Mouse (Mus musculus) gonadal fat pad, adult 2 months (tissue): ENCODE results near the gene Irf1. TPM values are rescaled to one million over a fixed set of nuclear protein-coding genes. Genes with fewer than 3 reads are reported as not detected.
"Not testable (repeated sequence)": the region's sequence is repeated elsewhere in the genome, so short reads cannot be mapped to it uniquely, and the experiment has no call there.

Experiments used
- DNase-seq: peaks from one replicate; pipeline ENCODE4 v3.0.0-alpha.2; 2012; ENCODE audit warnings: low read depth
- polyA plus RNA-seq: library from polyadenylated mRNA; depleted of rRNA; stranded (reverse); fragments of >200 nt; gene quantifications from 2 replicates; pipeline ENCODE4 v1.2.3, GENCODE M21; 2012; rRNA removed

Irf1 gene
- polyA plus RNA-seq: 43.6 and 47.0 TPM in 2 replicates

GRCm38 (mm10) chr11:53769760-53770124 is at the start of gene Irf1:
Irf1 (plus strand) TSS chr11:53770014.
- DNase-seq: no peak

DNA sequence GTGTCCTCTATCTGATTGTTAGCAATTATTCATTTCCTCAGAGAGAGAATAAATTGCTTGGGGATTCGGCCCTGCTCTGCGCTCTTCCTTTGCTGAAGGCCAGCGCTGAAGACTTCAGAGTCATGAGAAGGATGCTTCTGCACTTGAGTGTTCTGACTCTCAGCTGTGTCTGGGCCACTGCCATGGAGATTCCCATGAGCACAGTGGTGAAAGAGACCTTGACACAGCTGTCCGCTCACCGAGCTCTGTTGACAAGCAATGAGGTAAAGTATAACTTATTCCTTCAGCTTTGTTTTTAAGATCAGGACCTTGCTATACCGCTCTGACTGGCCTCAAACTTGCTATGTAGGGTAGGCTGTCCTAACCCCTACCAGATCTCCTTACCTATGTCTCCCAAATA is 49.1 kb upstream of the Irf1 start, which contains the start of gene Il5:
Gene Il5, plus strand, starts transcription at position 80 of the 400 bp plus-strand sequence.
- DNase-seq: no peak

DNA sequence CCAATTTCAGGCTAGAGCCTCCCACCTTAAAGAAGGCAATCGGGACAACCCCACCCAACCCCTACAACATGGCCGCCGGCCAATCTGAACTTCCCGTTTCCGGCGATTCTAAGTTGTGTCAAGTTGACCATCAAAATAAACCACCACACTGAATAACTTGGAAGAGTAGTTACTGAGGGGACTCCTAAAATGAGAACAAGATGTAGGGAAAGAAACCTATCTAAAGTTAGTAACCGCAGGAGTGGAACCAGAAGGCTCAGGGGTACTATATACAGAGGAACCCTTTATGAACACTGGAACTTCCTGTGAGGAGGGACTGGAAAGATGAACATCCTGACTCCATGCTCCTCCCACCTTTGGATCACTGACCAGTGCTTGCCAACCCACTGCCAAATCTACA is 38.4 kb upstream of the Irf1 start:
- no peak for DNase-seq

DNA sequence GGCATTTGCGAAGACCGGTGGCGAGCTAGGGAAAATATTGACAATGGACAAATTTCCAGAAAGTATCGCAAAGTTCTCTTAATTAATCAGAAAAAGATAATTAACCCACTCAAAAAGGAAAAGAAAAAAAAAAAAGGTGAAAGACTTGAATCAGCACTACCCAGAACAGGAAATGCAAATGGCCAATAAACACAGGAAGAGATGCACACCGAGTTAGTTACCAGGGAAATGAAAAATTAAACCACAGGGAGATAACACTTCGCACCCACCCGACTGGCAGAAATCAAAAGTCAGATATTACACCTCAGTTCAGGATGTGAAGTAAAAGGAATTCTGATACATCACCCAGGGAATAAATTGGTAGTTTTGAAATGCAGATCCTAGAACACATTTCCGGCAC is 37.6 kb upstream of the Irf1 start:
- no peak for DNase-seq

DNA sequence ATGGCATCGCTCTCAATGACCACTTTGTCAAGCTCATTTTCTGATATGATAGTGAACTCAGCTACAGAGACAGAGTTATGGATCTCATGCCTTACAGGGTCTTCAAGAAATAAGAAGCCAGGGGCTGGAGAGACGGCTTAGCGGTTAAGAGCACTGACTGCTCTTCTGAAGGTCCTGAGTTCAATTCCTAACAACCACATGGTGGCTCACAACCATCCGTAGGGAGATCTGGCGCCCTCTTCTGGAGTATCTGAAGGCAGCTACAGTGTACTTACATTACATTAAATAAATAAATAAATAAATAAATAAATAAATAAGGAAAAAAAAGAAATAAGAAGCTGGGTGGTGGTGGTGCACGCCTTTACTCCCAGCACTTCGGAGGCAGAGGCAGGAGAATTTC is 36.0 kb upstream of the Irf1 start:
- DNase-seq: no peak

DNA sequence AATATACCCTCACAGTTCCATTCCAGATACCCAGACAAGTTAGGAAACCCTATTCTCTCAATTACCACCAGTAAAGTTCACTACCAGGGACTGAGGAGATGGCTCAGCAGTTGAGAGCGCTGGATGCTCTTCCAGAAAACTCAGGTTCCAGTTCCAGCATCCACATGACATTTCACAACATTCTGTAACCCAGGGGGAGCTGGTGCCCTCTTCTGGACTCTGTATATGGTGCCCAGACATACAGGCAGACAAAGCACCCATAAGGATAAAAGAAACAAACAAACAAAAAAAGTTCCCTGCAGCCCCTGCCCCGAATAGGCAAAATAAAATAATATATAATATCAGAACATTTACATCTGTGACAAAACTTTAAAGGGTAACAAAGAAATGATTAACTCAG is 35.4 kb upstream of the Irf1 start:
- no peak for DNase-seq

GRCm38 (mm10) chr11:53734970-53735681 is 34.7 kb upstream of the Irf1 start:
- no peak for DNase-seq

- DNase-seq: no peak
Measured at GRCm38 (mm10) chr11:53735682-53736245, 34.0 kb upstream of the Irf1 start.

DNA sequence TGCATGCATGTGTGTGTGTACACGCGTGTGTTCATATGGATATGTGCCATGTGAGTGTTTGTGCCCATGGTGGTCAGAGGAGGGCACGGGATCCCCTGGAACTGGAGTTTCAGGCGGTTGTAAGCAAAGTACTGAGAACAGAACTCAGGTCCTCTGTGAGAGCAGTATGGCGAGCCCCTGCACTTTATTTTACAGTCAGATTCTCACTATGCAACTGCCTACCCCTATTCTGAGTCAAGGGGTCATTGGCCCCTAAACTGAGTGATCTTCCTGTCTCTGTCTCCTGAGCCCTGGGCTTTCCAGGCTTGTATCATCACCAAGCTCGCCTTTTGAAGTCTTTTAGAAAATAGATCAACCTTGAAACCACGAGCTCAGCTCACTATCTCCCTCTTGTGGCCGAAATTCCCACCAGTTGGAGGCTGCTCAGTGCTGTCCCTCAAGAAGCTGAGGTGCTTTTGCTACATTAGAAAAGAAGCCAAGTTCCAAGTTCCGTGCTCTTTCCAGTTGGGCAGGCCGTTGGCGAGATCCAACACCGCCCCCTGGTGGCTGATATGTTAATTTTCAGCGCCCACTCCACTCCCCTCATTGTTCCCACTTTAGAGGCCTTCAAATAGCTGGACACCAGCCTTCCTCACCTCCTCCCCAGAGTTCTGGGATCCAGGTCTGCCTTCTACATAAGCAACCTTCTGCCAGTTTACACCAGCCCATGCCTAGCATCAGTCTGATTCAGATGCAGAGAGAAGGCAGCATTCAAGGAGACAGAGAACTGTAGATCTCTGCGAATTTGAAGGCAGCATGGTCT is 32.8 kb upstream of the Irf1 start:
- peak; percentile 40 for DNase-seq

- DNase-seq: no peak
Measured at GRCm38 (mm10) chr11:53737573-53737946, 32.3 kb upstream of the Irf1 start.

DNA sequence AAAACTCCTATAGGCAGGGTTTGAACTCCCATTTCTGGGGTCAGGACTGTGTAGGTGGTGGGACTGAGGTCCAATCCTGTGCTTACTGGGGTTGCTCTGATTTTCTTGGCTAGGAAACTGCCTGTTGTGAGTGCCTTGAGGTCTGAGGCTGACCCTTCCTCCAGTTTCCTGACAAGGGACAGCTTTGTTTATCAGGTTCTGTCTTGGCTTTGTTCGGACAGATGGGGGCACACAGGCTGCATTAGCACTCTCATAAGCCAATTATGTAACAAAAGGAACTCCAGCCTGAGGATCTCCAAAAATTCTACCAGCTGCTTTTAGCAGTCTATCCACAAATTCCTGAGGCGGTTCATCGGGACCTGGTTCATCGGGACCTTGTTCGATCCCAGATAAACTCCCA is 27.5 kb upstream of the Irf1 start:
- no peak for DNase-seq

DNA sequence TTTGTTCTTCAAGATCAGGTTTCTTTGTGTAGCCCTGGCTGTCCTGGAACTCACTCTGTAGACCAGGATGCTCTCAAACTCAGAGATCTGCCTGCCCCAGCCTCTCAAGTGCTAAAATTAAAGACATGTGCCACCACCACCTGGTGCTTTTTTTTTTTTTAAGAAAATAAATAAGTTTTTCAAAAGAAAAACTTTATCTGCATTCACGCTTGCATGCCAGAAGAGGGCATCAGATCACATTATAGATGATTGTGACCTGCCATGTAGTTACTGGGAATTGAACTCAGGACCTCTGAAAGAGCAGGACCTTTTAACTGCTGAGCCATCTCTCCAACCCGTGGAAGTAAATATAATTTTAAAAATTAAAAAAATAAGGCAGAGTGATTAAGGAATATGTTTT is 24.6 kb upstream of the Irf1 start:
- no peak for DNase-seq

GRCm38 (mm10) chr11:53747985-53748384 is 21.8 kb upstream of the Irf1 start:
- DNase-seq: no peak

DNA sequence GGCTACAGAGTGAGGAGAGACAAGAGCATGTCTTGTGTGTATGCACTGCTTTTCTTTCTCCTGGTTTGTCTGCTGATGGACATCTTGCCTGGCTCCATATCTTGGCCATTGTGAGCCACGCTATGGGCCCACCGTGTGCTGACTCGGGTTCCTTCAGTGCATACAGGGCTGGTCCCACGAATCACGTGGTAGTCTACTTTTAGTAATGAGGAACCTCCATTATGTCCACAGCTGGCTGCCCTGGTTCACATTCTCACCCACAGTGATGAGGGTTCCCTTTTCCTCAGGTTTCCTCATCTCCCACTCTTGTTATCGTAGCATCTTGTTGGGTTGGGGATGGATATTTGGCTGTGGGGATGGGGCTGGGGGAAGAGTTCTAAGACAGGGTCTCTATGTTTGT is 21.2 kb upstream of the Irf1 start:
- no peak for DNase-seq

- DNase-seq: no peak
Measured at GRCm38 (mm10) chr11:53749306-53749705, 20.5 kb upstream of the Irf1 start.

DNA sequence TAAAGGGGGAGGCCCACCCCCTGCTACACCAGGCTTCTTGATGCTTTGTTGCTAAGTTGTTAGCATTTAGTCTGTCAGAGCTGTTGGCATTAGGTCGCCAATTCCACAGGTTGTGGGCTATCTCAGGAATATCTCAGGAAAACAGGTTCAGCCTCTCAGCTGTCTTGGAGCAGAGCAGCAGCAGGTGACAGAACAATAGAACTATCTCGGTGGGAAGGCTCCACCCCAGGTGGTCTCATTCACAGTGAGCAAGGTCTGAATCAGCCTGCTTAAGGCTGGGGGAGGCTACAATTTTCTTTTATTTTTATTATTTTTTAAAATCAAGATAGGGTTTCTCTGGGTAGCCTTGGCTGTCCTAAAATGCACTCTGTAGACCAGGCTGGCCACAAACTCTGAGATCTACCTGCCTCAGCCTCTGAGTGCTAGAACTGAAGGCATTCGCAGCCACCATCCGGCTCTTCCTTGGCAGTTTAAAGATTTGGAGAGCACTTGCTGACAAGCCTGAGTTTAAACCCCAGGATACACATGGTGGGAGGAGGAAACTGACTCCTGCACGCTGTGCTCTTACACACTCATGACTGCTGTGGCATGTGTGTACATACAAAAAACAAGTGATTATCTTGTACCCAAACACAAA is 20.0 kb upstream of the Irf1 start:
- no peak for DNase-seq

GRCm38 (mm10) chr11:53755011-53755595 is 14.7 kb upstream of the Irf1 start:
- no peak for DNase-seq

DNA sequence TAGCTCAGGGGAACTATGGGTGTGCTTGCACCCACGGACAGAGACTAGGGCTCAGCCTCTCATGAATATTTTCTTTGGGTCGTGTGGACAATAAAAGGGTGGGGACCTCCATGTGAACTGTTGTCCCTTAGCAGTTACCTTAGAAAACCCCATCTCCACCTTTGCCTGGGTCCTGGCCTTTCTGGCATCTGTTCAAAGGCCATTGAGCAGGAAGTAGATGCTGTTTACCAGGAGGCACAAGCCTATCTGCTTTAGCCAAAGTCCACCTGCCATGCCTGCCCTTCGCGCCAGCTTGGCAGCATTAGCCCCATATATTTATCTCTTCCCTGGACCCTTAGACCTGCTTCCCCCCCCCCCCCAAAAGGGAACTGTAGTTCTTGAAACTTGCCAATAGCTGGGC is 12.2 kb upstream of the Irf1 start:
- DNase-seq: no peak

- not testable (repeated sequence) for DNase-seq
Measured at GRCm38 (mm10) chr11:53758033-53758432, 11.8 kb upstream of the Irf1 start.

GRCm38 (mm10) chr11:53758791-53759351 is 10.9 kb upstream of the Irf1 start:
- no peak for DNase-seq

DNA sequence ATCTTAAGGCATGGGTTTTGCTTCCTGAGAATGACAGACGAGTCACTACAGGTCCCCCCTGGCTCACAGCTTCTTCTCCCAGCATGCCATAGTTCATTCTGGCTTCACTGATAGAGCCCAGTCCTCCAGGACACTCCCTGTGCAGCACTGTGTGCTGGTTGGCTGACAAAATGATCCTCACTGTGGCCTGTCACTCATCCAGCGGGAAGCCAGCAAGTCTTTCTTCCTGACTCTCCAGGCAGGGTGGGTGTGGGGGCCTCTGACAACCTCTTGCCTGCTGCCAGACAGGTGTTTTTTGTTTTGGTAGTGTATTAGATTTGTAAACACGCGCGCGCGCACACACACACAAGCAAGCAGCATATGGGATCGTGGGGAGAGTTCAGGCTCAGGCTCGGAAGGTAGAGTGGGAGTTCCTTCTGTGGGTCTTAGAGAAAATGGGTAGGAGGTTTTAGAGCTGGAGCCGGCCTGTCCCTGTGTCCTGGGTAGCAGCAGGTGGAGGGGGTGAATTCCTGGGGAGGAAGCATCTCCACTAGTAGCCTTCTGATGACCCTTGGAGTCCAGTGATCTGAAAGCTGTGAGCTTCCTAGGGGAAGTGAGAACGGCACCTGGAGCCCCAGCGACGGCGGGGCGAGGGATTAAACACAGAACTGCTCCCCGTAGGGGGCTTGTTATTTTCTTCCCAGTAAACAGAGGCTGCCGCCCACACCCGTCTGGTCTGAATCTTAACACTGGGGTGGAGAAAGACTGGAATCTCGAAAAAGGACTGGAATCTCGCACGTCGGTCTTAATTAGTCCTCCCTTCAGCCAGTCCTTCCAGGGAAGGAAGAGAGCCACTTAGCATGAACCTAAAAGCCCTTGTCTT is 10.0 kb upstream of the Irf1 start:
- DNase-seq: no peak
